Mouse (Mus musculus): ENCODE measurements around the gene Adcy2. TPM values are rescaled to one million over a fixed set of nuclear protein-coding genes. Genes with fewer than 3 reads are reported as not detected.

Adcy2 gene
- total RNA-seq, 1 experiment: 1.3 TPM

GRCm38 (mm10) chr13:68985789-68986188 lies 13.6 kb downstream of the Adcy2 start:
- H3K27ac ChIP-seq (ENCODE audit: insufficient read depth, low read depth, low read length, poor library complexity, severe bottlenecking): no peak overlapping the region
- no peaks in the 10 kb centered on the region for H3K4me1 ChIP-seq (ENCODE audit: control insufficient read depth in 2 of 2, insufficient read depth in 2 of 2, low read length in 2 of 2, poor library complexity in 1 of 2)
- no peak overlapping the region for H3K4me3 ChIP-seq (ENCODE audit: insufficient read depth in 1 of 2, low read depth in 1 of 2, low read length in 2 of 2, poor library complexity in 1 of 2, severe bottlenecking in 1 of 2)
- no peak for DNase-seq (ENCODE audit: low read depth, low spot score)
- in situ Hi-C loops (cut with MboI; ENCODE audit: low sequenced_read_pairs in 2 of 2, unreplicated experiment in 2 of 2): no loop called here
- no peak for TF ChIP-seq ZC3H11A (IDR thresholded peaks at IDR 0.05; ENCODE audit: borderline replicate concordance, low read depth, low read length)
- TF ChIP-seq MAFK (IDR thresholded peaks at IDR 0.05; ENCODE audit: insufficient read depth, low read depth, low read length): no peak
- no peak for TF ChIP-seq HCFC1 (IDR thresholded peaks at IDR 0.05; ENCODE audit: borderline replicate concordance, insufficient read depth, low read length)
- TF ChIP-seq CHD2 (IDR thresholded peaks at IDR 0.05; ENCODE audit: low read depth, low read length): no peak
- TF ChIP-seq ZNF384 (IDR thresholded peaks at IDR 0.05; ENCODE audit: low read depth, low read length): no peak
- H3K9ac ChIP-seq (ENCODE audit: insufficient read depth, low read depth, low read length, poor library complexity, severe bottlenecking): no peak overlapping the region
- no peaks in the 10 kb centered on the region for H3K9me3 ChIP-seq (ENCODE audit: control insufficient read depth, insufficient read depth, low read depth, low read length)
- H3K36me3 ChIP-seq (ENCODE audit: control insufficient read depth, insufficient read depth, low read length, poor library complexity, severe bottlenecking): no peaks in the 10 kb centered on the region

- no peaks in the 10 kb centered on the region for H3K36me3 ChIP-seq (ENCODE audit: control insufficient read depth, insufficient read depth, low read length, poor library complexity, severe bottlenecking)
These were observed 15.3 kb downstream of the Adcy2 start for GRCm38 (mm10) chr13:68984000-68984399.

GRCm38 (mm10) chr13:68981048-68981447 lies 18.3 kb downstream of the Adcy2 start:
- no peak for DNase-seq (ENCODE audit: low read depth, low spot score)
- H3K36me3 ChIP-seq (ENCODE audit: control insufficient read depth, insufficient read depth, low read length, poor library complexity, severe bottlenecking): no peaks in the 10 kb centered on the region
- in situ Hi-C loops (cut with MboI; ENCODE audit: low sequenced_read_pairs in 2 of 2, unreplicated experiment in 2 of 2): no loop called here

More at GRCm38 (mm10) chr13:68984000-68984399, 15.3 kb downstream of the Adcy2 start:
- H3K4me3 ChIP-seq (ENCODE audit: insufficient read depth in 1 of 2, low read depth in 1 of 2, low read length in 2 of 2, poor library complexity in 1 of 2, severe bottlenecking in 1 of 2): no peak overlapping the region
- in situ Hi-C loops (cut with MboI; ENCODE audit: low sequenced_read_pairs in 2 of 2, unreplicated experiment in 2 of 2): no loop called here
- no peak overlapping the region for H3K9ac ChIP-seq (ENCODE audit: insufficient read depth, low read depth, low read length, poor library complexity, severe bottlenecking)
- H3K27ac ChIP-seq (ENCODE audit: insufficient read depth, low read depth, low read length, poor library complexity, severe bottlenecking): no peak overlapping the region
- DNase-seq (ENCODE audit: low read depth, low spot score): no peak
- no peaks in the 10 kb centered on the region for H3K9me3 ChIP-seq (ENCODE audit: control insufficient read depth, insufficient read depth, low read depth, low read length)
- H3K4me1 ChIP-seq (ENCODE audit: control insufficient read depth in 2 of 2, insufficient read depth in 2 of 2, low read length in 2 of 2, poor library complexity in 1 of 2): no peaks in the 10 kb centered on the region
- TF ChIP-seq HCFC1 (IDR thresholded peaks at IDR 0.05; ENCODE audit: borderline replicate concordance, insufficient read depth, low read length): no peak
- no peak for TF ChIP-seq CHD2 (IDR thresholded peaks at IDR 0.05; ENCODE audit: low read depth, low read length)
- TF ChIP-seq ZNF384 (IDR thresholded peaks at IDR 0.05; ENCODE audit: low read depth, low read length): no peak
- TF ChIP-seq ZC3H11A (IDR thresholded peaks at IDR 0.05; ENCODE audit: borderline replicate concordance, low read depth, low read length): no peak
- no peak for TF ChIP-seq MAFK (IDR thresholded peaks at IDR 0.05; ENCODE audit: insufficient read depth, low read depth, low read length)

DNA sequence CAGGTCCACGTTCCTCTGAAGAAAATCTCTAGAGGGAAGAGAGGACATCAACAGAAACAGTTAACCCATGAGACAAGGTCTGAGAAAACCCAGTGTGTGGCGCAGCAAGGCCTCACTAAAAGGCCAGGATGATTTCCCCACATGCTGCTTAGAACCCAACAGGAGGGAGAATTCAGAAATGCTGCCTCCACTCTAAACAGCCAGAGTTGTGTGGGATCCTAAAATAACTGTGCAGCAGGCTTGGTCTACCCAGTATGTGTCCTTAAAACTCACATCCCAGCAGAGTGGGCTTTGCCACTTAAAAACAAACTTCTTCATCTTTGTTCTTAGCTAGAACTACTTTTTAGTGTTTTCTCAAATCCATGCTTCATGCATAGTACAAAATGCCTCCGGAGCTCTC lies 26.2 kb downstream of the Adcy2 start:
- Histone ChIP-seq H3K9ac (ENCODE audit: insufficient read depth, low read depth, low read length, poor library complexity, severe bottlenecking) (no peak overlapping the region), H3K4me1 (ENCODE audit: control insufficient read depth in 2 of 2, insufficient read depth in 2 of 2, low read length in 2 of 2, poor library complexity in 1 of 2) (no peaks in the 10 kb centered on the region), H3K27ac (ENCODE audit: insufficient read depth, low read depth, low read length, poor library complexity, severe bottlenecking) (no peak overlapping the region), H3K4me3 (ENCODE audit: insufficient read depth in 1 of 2, low read depth in 1 of 2, low read length in 2 of 2, poor library complexity in 1 of 2, severe bottlenecking in 1 of 2) (no peak overlapping the region), H3K9me3 (ENCODE audit: control insufficient read depth, insufficient read depth, low read depth, low read length) (no peaks in the 10 kb centered on the region), H3K36me3 (ENCODE audit: control insufficient read depth, insufficient read depth, low read length, poor library complexity, severe bottlenecking) (no peaks in the 10 kb centered on the region)
- DNase-seq (ENCODE audit: low read depth, low spot score): no peak
- in situ Hi-C loops (cut with MboI; ENCODE audit: low sequenced_read_pairs in 2 of 2, unreplicated experiment in 2 of 2): no loop called here
- TF ChIP-seq HCFC1 (IDR thresholded peaks at IDR 0.05; ENCODE audit: borderline replicate concordance, insufficient read depth, low read length): no peak
- no peak for TF ChIP-seq MAFK (IDR thresholded peaks at IDR 0.05; ENCODE audit: insufficient read depth, low read depth, low read length)
- TF ChIP-seq CHD2 (IDR thresholded peaks at IDR 0.05; ENCODE audit: low read depth, low read length): no peak
- TF ChIP-seq ZC3H11A (IDR thresholded peaks at IDR 0.05; ENCODE audit: borderline replicate concordance, low read depth, low read length): no peak
- TF ChIP-seq ZNF384 (IDR thresholded peaks at IDR 0.05; ENCODE audit: low read depth, low read length): no peak

More at GRCm38 (mm10) chr13:68981048-68981447, 18.3 kb downstream of the Adcy2 start:
- TF ChIP-seq HCFC1 (IDR thresholded peaks at IDR 0.05; ENCODE audit: borderline replicate concordance, insufficient read depth, low read length) (no peak), CHD2 (IDR thresholded peaks at IDR 0.05; ENCODE audit: low read depth, low read length) (no peak), MAFK (IDR thresholded peaks at IDR 0.05; ENCODE audit: insufficient read depth, low read depth, low read length) (no peak), ZNF384 (IDR thresholded peaks at IDR 0.05; ENCODE audit: low read depth, low read length) (no peak), ZC3H11A (IDR thresholded peaks at IDR 0.05; ENCODE audit: borderline replicate concordance, low read depth, low read length) (no peak)
- Histone ChIP-seq H3K9ac (ENCODE audit: insufficient read depth, low read depth, low read length, poor library complexity, severe bottlenecking) (no peak overlapping the region), H3K27ac (ENCODE audit: insufficient read depth, low read depth, low read length, poor library complexity, severe bottlenecking) (no peak overlapping the region), H3K4me3 (ENCODE audit: insufficient read depth in 1 of 2, low read depth in 1 of 2, low read length in 2 of 2, poor library complexity in 1 of 2, severe bottlenecking in 1 of 2) (no peak overlapping the region), H3K4me1 (ENCODE audit: control insufficient read depth in 2 of 2, insufficient read depth in 2 of 2, low read length in 2 of 2, poor library complexity in 1 of 2) (no peaks in the 10 kb centered on the region), H3K9me3 (ENCODE audit: control insufficient read depth, insufficient read depth, low read depth, low read length) (no peaks in the 10 kb centered on the region)

DNA sequence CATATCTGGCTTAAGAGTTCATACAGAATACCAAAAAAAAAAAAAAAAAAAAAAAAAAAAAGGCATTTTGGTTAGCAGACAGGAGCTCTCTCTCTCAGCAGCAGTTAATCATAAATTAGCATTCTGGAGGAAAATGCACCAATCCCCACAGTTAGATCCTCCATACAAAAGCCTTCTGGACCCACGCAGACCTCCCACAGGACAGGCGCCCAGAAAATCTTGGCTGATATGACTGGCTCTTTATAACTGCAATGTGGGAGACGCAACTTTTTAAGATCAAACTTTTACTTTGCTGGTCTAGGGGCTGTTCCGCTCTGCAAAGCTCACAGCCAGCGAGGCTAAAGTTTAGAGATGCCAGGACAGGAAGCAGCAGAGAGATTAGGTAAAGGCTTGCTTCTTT lies 37.8 kb downstream of the Adcy2 start:
- H3K9ac ChIP-seq (ENCODE audit: insufficient read depth, low read depth, low read length, poor library complexity, severe bottlenecking): no peak overlapping the region
- H3K27ac ChIP-seq (ENCODE audit: insufficient read depth, low read depth, low read length, poor library complexity, severe bottlenecking): no peak overlapping the region
- no peaks in the 10 kb centered on the region for H3K9me3 ChIP-seq (ENCODE audit: control insufficient read depth, insufficient read depth, low read depth, low read length)
- no peak for DNase-seq (ENCODE audit: low read depth, low spot score)
- H3K36me3 ChIP-seq (ENCODE audit: control insufficient read depth, insufficient read depth, low read length, poor library complexity, severe bottlenecking): no peaks in the 10 kb centered on the region
- H3K4me1 ChIP-seq (ENCODE audit: control insufficient read depth in 2 of 2, insufficient read depth in 2 of 2, low read length in 2 of 2, poor library complexity in 1 of 2): no peaks in the 10 kb centered on the region
- no peak overlapping the region for H3K4me3 ChIP-seq (ENCODE audit: insufficient read depth in 1 of 2, low read depth in 1 of 2, low read length in 2 of 2, poor library complexity in 1 of 2, severe bottlenecking in 1 of 2)
- no peak for TF ChIP-seq ZNF384 (IDR thresholded peaks at IDR 0.05; ENCODE audit: low read depth, low read length)
- no peak for TF ChIP-seq ZC3H11A (IDR thresholded peaks at IDR 0.05; ENCODE audit: borderline replicate concordance, low read depth, low read length)
- TF ChIP-seq CHD2 (IDR thresholded peaks at IDR 0.05; ENCODE audit: low read depth, low read length): no peak
- no peak for TF ChIP-seq MAFK (IDR thresholded peaks at IDR 0.05; ENCODE audit: insufficient read depth, low read depth, low read length)
- no peak for TF ChIP-seq HCFC1 (IDR thresholded peaks at IDR 0.05; ENCODE audit: borderline replicate concordance, insufficient read depth, low read length)
- in situ Hi-C loops (cut with MboI; ENCODE audit: low sequenced_read_pairs in 2 of 2, unreplicated experiment in 2 of 2): no loop called here

Data from ES-E14 (cell line).